Mouse (Mus musculus): Measurements from ENCODE around the gene Fam76a. TPM values are rescaled to one million over a fixed set of nuclear protein-coding genes. Genes with fewer than 3 reads are reported as not detected.

Gene Fam76a
- total and polyA plus RNA-seq, 3 experiments = 10.3 to 11.5 (median 10.8) TPM

DNA sequence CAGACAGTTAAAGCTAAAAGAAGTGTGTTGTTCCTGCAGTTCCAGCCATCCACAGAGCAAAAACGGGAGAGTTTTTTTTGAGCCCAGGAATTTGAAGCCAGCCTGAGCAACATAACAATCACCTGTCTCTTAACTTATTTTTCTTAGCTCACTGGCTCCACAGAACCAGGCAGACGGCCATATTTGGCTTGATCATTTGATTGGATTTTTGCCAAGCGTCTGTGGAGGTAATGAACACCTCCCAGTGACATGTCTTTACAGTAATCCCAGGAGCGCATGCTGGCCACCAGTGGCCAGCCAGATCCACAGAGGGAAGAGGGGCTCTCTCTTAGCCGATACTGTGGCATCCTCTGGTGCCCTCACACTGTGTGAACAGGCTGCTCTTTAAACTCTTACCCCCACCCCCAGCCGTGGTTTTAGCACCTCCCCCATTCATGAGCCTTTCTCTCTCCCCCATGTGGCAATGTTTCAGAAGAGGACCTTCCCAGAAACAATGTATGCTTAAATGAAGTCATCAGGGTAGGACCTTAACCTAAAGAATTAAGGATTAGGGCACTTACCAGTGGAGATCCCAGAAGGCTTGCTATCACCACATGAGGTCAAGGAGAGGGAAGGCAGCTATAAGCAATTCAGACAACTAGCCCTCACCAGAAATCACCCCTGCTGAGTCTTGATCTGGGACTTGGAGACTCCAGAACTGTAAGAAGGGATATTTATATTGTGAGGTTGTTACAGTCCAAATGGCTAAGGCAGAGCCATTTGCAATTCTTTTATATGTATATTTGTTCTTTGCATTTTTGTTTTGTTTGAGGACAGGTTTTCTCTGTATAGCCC, 46.0 kb upstream of the Fam76a start:
- no peak overlapping the region for H3K27ac ChIP-seq (ENCODE audit: insufficient read depth, low read depth)
- dilution Hi-C loops (cut with MboI; ENCODE audit: extremely low pct_ligation_motif_present, extremely low pct_unique_long_range_greater_than_20kb, low sequenced_read_pairs) (no loop called here), in situ Hi-C loops (cut with MboI; ENCODE audit: low pct_ligation_motif_present, low pct_unique_long_range_greater_than_20kb, low sequenced_read_pairs) (no loop called here)
- no peak for DNase-seq (ENCODE audit: extremely low read depth)
- H3K36me3 ChIP-seq (replicated peaks in 1 of 2; ENCODE audit: control insufficient read depth in 1 of 2, insufficient read depth in 1 of 2, low read length in 1 of 2) = no peaks in the 10 kb centered on the region
- H3K4me3 ChIP-seq (replicated peaks in 1 of 3; ENCODE audit: low read depth in 2 of 3, low read length in 2 of 3, poor library complexity in 1 of 3) = no peak overlapping the region
- no peak overlapping the region for H3K9ac ChIP-seq (ENCODE audit: insufficient read depth, low read depth)
- no peaks in the 10 kb centered on the region for H3K79me2 ChIP-seq (replicated peaks; ENCODE audit: control insufficient read depth, extremely low read depth, insufficient read depth, poor library complexity, severe bottlenecking)
- no peaks in the 10 kb centered on the region for H3K9me3 ChIP-seq (replicated peaks; ENCODE audit: low read length)
- no peak overlapping the region for H3K4me2 ChIP-seq (ENCODE audit: insufficient read depth, low read depth, poor library complexity, severe bottlenecking)
- H3K27me3 ChIP-seq (replicated peaks) = no peaks in the 10 kb centered on the region
- H3K4me1 ChIP-seq (ENCODE audit: control insufficient read depth in 1 of 2, insufficient read depth in 2 of 2) = peaks cover 11 to 32% of the 10 kb centered on the region in 2 experiments
- TF ChIP-seq MAZ (IDR thresholded peaks at IDR 0.05; ENCODE audit: low read depth, low read length) = no peak
- no peak for TF ChIP-seq SIN3A (IDR thresholded peaks at IDR 0.05; ENCODE audit: low read length)
- no peak for TF ChIP-seq NELFE (IDR thresholded peaks at IDR 0.05; ENCODE audit: low read depth, low read length)
- TF ChIP-seq JUN (IDR thresholded peaks at IDR 0.05; ENCODE audit: insufficient read depth, low read depth, low read length) = no peak
- TF ChIP-seq CHD1 (IDR thresholded peaks at IDR 0.05; ENCODE audit: low read depth, low read length) = no peak
- TF ChIP-seq TBP (conservative IDR thresholded peaks at IDR 0.05; ENCODE audit: low read depth, low read length) = no peak
- TF ChIP-seq ETS1 (conservative IDR thresholded peaks at IDR 0.05; ENCODE audit: low read depth, low read length) = no peak
- no peak for TF ChIP-seq MAFK (IDR thresholded peaks at IDR 0.05; ENCODE audit: insufficient replicate concordance, low read length)
- no peak for TF ChIP-seq BHLHE40 (IDR thresholded peaks at IDR 0.05; ENCODE audit: low read depth, low read length)
- no peak for TF ChIP-seq USF1 (IDR thresholded peaks at IDR 0.05; ENCODE audit: low read depth, low read length)
- TF ChIP-seq ZMIZ1 (IDR thresholded peaks at IDR 0.05; ENCODE audit: low read depth, low read length) = no peak

DNA sequence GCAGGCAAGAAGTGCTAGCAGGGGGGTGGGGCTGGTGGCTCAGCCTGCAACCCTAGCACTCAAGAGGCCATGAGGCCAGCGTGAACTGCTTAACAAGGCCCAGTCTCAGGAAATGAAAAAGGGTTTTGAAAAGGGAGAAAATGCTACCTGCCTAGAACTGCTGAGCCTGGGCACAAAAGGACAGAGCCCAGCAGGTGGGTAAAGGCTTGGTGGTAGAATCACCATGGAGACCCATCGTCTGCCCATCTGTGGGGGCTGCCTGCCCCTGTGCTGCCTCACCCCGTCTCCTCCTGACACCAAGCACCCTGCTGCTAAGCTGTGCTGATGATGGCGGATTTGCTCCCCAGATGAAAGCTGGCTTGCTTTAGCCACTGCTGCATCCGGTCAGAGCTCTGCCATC, 42.1 kb upstream of the Fam76a start:
- H3K36me3 ChIP-seq (replicated peaks in 1 of 2; ENCODE audit: control insufficient read depth in 1 of 2, insufficient read depth in 1 of 2, low read length in 1 of 2) = no peaks in the 10 kb centered on the region
- H3K79me2 ChIP-seq (replicated peaks; ENCODE audit: control insufficient read depth, extremely low read depth, insufficient read depth, poor library complexity, severe bottlenecking) = no peaks in the 10 kb centered on the region
- H3K4me2 ChIP-seq (ENCODE audit: insufficient read depth, low read depth, poor library complexity, severe bottlenecking) = no peak overlapping the region
- H3K4me1 ChIP-seq (ENCODE audit: control insufficient read depth in 1 of 2, insufficient read depth in 2 of 2) = peaks cover 12 to 47% of the 10 kb centered on the region in 2 experiments
- DNase-seq (ENCODE audit: extremely low read depth) = no peak
- no peak for TF ChIP-seq ZKSCAN1 (IDR thresholded peaks at IDR 0.05; ENCODE audit: borderline replicate concordance, low read depth, low read length)
- no peak for TF ChIP-seq MAFK (IDR thresholded peaks at IDR 0.05; ENCODE audit: insufficient replicate concordance, low read length)
- TF ChIP-seq MEF2A (IDR thresholded peaks at IDR 0.05; ENCODE audit: borderline replicate concordance, low read depth, low read length) = no peak
- TF ChIP-seq MAX (IDR thresholded peaks at IDR 0.05; ENCODE audit: low read length) = no peak
- no peak for TF ChIP-seq UBTF (IDR thresholded peaks at IDR 0.05; ENCODE audit: low read depth, low read length)
- no peak for TF ChIP-seq USF2 (conservative IDR thresholded peaks at IDR 0.05; ENCODE audit: low read depth, low read length)
- TF ChIP-seq ELF1 (IDR thresholded peaks at IDR 0.05; ENCODE audit: low read depth, low read length) = no peak
- TF ChIP-seq RCOR1 (conservative IDR thresholded peaks at IDR 0.05; ENCODE audit: low read depth, low read length) = no peak
- no peak for TF ChIP-seq MAZ (IDR thresholded peaks at IDR 0.05; ENCODE audit: low read depth, low read length)
- in situ Hi-C loops (cut with MboI; ENCODE audit: low pct_ligation_motif_present, low pct_unique_long_range_greater_than_20kb, low sequenced_read_pairs) = no loop called here
- no peak overlapping the region for H3K27ac ChIP-seq (ENCODE audit: insufficient read depth, low read depth)
- H3K9me3 ChIP-seq (replicated peaks; ENCODE audit: low read length) = no peaks in the 10 kb centered on the region
- dilution Hi-C loops (cut with MboI; ENCODE audit: extremely low pct_ligation_motif_present, extremely low pct_unique_long_range_greater_than_20kb, low sequenced_read_pairs) = no loop called here
- H3K27me3 ChIP-seq (replicated peaks) = no peaks in the 10 kb centered on the region
- no peak overlapping the region for H3K9ac ChIP-seq (ENCODE audit: insufficient read depth, low read depth)
- H3K4me3 ChIP-seq (replicated peaks in 1 of 3; ENCODE audit: low read depth in 2 of 3, low read length in 2 of 3, poor library complexity in 1 of 3) = no peak overlapping the region

Data from CH12.LX (cell line).